Mouse (Mus musculus): Measurements from ENCODE around the gene Cabp5. TPM values are rescaled to one million over a fixed set of nuclear protein-coding genes. Genes with fewer than 3 reads are reported as not detected.
"Not testable (repeated sequence)": the region's sequence is repeated elsewhere in the genome, so short reads cannot be mapped to it uniquely, and the experiment has no call there.

Cabp5 gene
- polyA plus RNA-seq (2014; fragmentation: Nextera tagmentation; extraction: Ambion mirVana) = not detected in 2 replicates

GRCm38 (mm10) chr7:13397832-13398231 lies at the start of gene Cabp5:
Gene Cabp5, plus strand, starts transcription at chr7:13398132.
- Histone ChIP-seq H3K9me3 (replicated peaks; ENCODE audit: control insufficient read depth, low read length) (0 out of 2 replicates have a peak, but pooled peaks cover 3% of the 10 kb centered on the region), H3K4me3 (ENCODE audit: low read depth, low read length) (no peak within 1 kb of the TSS), H3K27ac (ENCODE audit: low read depth, low read length) (no peak within 1 kb of the TSS), H3K4me1 (ENCODE audit: control insufficient read depth, insufficient read depth, low read length) (no peaks in the 10 kb centered on the region), H3K36me3 (ENCODE audit: control insufficient read depth, insufficient read depth, low read length) (no peaks in the 10 kb centered on the region), H3K4me2 (ENCODE audit: low read length) (no peak within 1 kb of the TSS), H3K9ac (ENCODE audit: low read length) (no peak within 1 kb of the TSS), H3K27me3 (replicated peaks; ENCODE audit: control insufficient read depth, insufficient read depth, low read length) (no peaks in the 10 kb centered on the region)
- ATAC-seq = no peak
- WGBS = 88% methylated on average over 1 of the region's 1 CpGs
- DNase-seq (ENCODE audit: low spot score) = no peak

- H3K27me3 ChIP-seq (replicated peaks; ENCODE audit: control insufficient read depth, insufficient read depth, low read length) = no peaks in the 10 kb centered on the region
- no peak overlapping the region for H3K4me2 ChIP-seq (ENCODE audit: low read length)
- H3K4me3 ChIP-seq (ENCODE audit: low read depth, low read length) = no peak overlapping the region
- H3K9ac ChIP-seq (ENCODE audit: low read length) = no peak overlapping the region
- no peak overlapping the region for H3K27ac ChIP-seq (ENCODE audit: low read depth, low read length)
- ATAC-seq (no peak), DNase-seq (ENCODE audit: low spot score) (no peak)
- peaks cover 6% of the 10 kb centered on the region; the same call in 1 of the 2 replicates for H3K9me3 ChIP-seq (replicated peaks; ENCODE audit: control insufficient read depth, low read length)
- peaks cover 17% of the 10 kb centered on the region for H3K36me3 ChIP-seq (ENCODE audit: control insufficient read depth, insufficient read depth, low read length)
- H3K4me1 ChIP-seq (ENCODE audit: control insufficient read depth, insufficient read depth, low read length) = no peaks in the 10 kb centered on the region
These were observed 42.0 kb upstream of the Cabp5 start for GRCm38 (mm10) chr7:13355943-13356342.

GRCm38 (mm10) chr7:13380588-13380987 lies 17.3 kb upstream of the Cabp5 start:
- no peaks in the 10 kb centered on the region for H3K36me3 ChIP-seq (ENCODE audit: control insufficient read depth, insufficient read depth, low read length)
- DNase-seq (ENCODE audit: low spot score) = no peak
- H3K4me3 ChIP-seq (ENCODE audit: low read depth, low read length) = no peak overlapping the region
- ATAC-seq = no peak
- no peaks in the 10 kb centered on the region for H3K27me3 ChIP-seq (replicated peaks; ENCODE audit: control insufficient read depth, insufficient read depth, low read length)
- H3K9ac ChIP-seq (ENCODE audit: low read length) = no peak overlapping the region
- H3K4me2 ChIP-seq (ENCODE audit: low read length) = no peak overlapping the region
- H3K9me3 ChIP-seq (replicated peaks; ENCODE audit: control insufficient read depth, low read length) = no peaks in the 10 kb centered on the region
- H3K4me1 ChIP-seq (ENCODE audit: control insufficient read depth, insufficient read depth, low read length) = no peaks in the 10 kb centered on the region
- no peak overlapping the region for H3K27ac ChIP-seq (ENCODE audit: low read depth, low read length)
- WGBS = 85% methylated on average over 2 of the region's 2 CpGs

GRCm38 (mm10) chr7:13450541-13450940 lies 52.6 kb downstream of the Cabp5 start, which contains the start of gene Bsph1:
Gene Bsph1, plus strand, starts transcription at chr7:13450841.
- not testable (repeated sequence) for ATAC-seq; H3K9me3 ChIP-seq (replicated peaks; ENCODE audit: control insufficient read depth, low read length); H3K4me1 ChIP-seq (ENCODE audit: control insufficient read depth, insufficient read depth, low read length); H3K9ac ChIP-seq (ENCODE audit: low read length); DNase-seq (ENCODE audit: low spot score); H3K27ac ChIP-seq (ENCODE audit: low read depth, low read length); H3K4me3 ChIP-seq (ENCODE audit: low read depth, low read length); H3K36me3 ChIP-seq (ENCODE audit: control insufficient read depth, insufficient read depth, low read length); H3K27me3 ChIP-seq (replicated peaks; ENCODE audit: control insufficient read depth, insufficient read depth, low read length); H3K4me2 ChIP-seq (ENCODE audit: low read length)
- WGBS = 80% methylated on average over 1 of the region's 1 CpGs

Other genes with a start within 250 kb of the Cabp5 start
- not detected in 2 replicates for gene Vmn1r88, start 238.6 kb upstream of the Cabp5 start, polyA plus RNA-seq (2014; fragmentation: Nextera tagmentation; extraction: Ambion mirVana)
- gene Vmn1r89, start 185.1 kb upstream of the Cabp5 start, polyA plus RNA-seq (2014; fragmentation: Nextera tagmentation; extraction: Ambion mirVana) = not detected in 2 replicates
- 54.9 and 62.0 TPM in 2 replicates for gene Lig1, start 120.8 kb upstream of the Cabp5 start, polyA plus RNA-seq (2014; fragmentation: Nextera tagmentation; extraction: Ambion mirVana)
- gene Zswim9, start 119.4 kb upstream of the Cabp5 start, polyA plus RNA-seq (2014; fragmentation: Nextera tagmentation; extraction: Ambion mirVana) = 7.1 and 9.0 TPM in 2 replicates
- 0.35 and 0.36 TPM in 2 replicates for gene Pla2g4c, start 73.5 kb upstream of the Cabp5 start, polyA plus RNA-seq (2014; fragmentation: Nextera tagmentation; extraction: Ambion mirVana)
- gene Bsph1, start 52.7 kb downstream of the Cabp5 start, polyA plus RNA-seq (2014; fragmentation: Nextera tagmentation; extraction: Ambion mirVana) = not detected in 2 replicates
- gene Bsph2, start 172.9 kb downstream of the Cabp5 start, polyA plus RNA-seq (2014; fragmentation: Nextera tagmentation; extraction: Ambion mirVana) = not detected in 2 replicates
- not detected in 2 replicates for gene Sult2a5, start 225.8 kb downstream of the Cabp5 start, polyA plus RNA-seq (2014; fragmentation: Nextera tagmentation; extraction: Ambion mirVana)

All from forebrain, embryonic 14.5 days (tissue).